Mouse (Mus musculus): Measurements from ENCODE around the gene 4930512M02Rik. TPM values are rescaled to one million over a fixed set of nuclear protein-coding genes. Genes with fewer than 3 reads are reported as not detected.
"Not testable (repeated sequence)": the region's sequence is repeated elsewhere in the genome, so short reads cannot be mapped to it uniquely, and the experiment has no call there.

4930512M02Rik gene
- not detected for polyA plus RNA-seq (2012; fragmentation: generic; extraction: Trizol)

DNA sequence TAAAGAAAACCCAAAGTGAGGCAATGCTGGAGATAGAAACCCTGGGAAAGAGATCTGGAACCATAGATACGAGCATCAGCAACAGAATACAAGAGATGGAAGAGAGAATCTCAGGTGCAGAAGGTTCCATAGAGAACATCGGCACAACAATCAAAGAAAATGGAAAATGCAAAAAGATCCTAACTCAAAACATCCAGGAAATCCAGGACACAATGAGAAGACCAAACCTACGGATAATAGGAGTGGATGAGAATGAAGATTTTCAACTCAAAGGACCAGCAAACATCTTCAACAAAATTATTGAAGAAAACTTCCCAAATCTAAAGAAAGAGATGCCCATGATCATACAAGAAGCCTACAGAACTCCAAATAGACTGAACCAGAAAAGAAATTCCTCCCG is at the start of gene 4930512M02Rik:
4930512M02Rik (minus strand) TSS at position 101 of the 400 bp plus-strand sequence.
- not testable (repeated sequence) for H3K4me3 ChIP-seq; H3K79me2 ChIP-seq (ENCODE audit: control insufficient read depth, insufficient read depth); H3K4me2 ChIP-seq (ENCODE audit: low read depth); H3K27me3 ChIP-seq (ENCODE audit: control insufficient read depth, insufficient read depth, insufficient read length); H3ac ChIP-seq (ENCODE audit: control insufficient read depth, insufficient read length); H3K36me3 ChIP-seq (ENCODE audit: control insufficient read depth, insufficient read depth)

DNA sequence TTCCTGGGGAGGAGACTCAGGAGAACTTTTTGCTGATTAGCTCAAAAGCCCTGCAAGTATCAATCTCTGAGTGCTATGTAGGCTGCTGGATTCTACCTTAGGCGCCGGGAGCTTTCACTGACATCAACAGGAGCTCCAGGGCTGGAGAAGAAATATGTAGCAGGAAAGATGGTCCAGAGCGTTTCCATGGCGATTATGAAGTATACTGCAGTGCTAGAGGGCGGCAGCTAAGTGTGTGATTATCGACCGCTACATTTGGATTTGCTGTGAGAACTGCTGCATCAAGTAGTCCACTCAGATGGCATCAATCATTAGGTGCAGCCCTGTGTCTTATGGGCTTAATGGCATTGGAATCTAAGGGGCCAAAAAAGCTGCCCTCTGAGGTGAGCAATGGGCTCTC is 49.5 kb upstream of the 4930512M02Rik start:
- Histone ChIP-seq H3K36me3 (ENCODE audit: control insufficient read depth, insufficient read depth) (no peaks in the 10 kb centered on the region), H3K4me2 (ENCODE audit: low read depth) (no peak overlapping the region), H3K4me3 (no peak overlapping the region), H3ac (ENCODE audit: control insufficient read depth, insufficient read length) (no peak overlapping the region), H3K27me3 (ENCODE audit: control insufficient read depth, insufficient read depth, insufficient read length) (no peaks in the 10 kb centered on the region), H3K79me2 (ENCODE audit: control insufficient read depth, insufficient read depth) (no peaks in the 10 kb centered on the region)
- TF ChIP-seq USF1 (IDR thresholded peaks at IDR 0.05; ENCODE audit: low read depth), result no peak
- TF ChIP-seq CEBPB (IDR thresholded peaks at IDR 0.05; ENCODE audit: insufficient read depth, poor library complexity, severe bottlenecking), result no peak
- TF ChIP-seq E2F4 (IDR thresholded peaks at IDR 0.05; ENCODE audit: insufficient read depth), result no peak
- TF ChIP-seq SRF (IDR thresholded peaks at IDR 0.05; ENCODE audit: control insufficient read depth, insufficient read length, low read depth), result no peak
- no peak for TF ChIP-seq MYOG (IDR thresholded peaks at IDR 0.05; ENCODE audit: control insufficient read depth in 1 of 3, insufficient read depth in 1 of 3, insufficient read length in 2 of 3, low read depth in 2 of 3)

DNA sequence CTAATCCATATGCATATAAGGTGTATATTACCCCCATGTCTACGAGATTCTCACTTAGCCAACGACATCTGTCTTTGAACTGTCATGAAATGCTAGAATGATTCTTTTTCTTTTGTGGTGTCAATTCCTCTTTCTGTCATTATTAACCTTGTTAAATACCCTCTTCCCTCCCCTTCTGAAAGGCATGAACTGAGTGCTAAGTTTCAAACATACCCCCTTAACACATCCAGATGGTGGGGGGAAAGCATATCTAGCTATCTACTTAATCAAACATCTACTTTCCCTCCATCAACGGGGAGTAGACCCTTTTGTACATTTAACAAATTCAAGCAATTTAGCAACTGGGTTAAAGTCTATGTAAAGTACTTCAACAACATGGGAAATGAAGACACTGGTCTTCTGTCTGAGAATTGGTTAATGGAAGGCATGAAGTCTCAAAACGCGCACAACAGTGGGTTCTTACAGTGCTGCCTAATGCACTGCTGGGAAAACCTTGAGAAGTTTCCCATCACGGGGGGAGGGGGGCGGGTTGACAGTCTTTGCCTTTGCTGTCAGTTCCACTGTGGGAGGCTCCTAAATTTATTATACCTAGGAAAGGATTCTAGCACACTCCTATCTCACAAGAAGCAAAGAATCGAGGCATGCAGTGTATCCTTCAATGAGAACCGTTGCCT is 48.6 kb upstream of the 4930512M02Rik start:
- H3K4me3 ChIP-seq, result no peak overlapping the region
- H3K4me2 ChIP-seq (ENCODE audit: low read depth), result no peak overlapping the region
- no peak for TF ChIP-seq TCF12 (IDR thresholded peaks at IDR 0.05; ENCODE audit: insufficient read depth, poor library complexity, severe bottlenecking)
- TF ChIP-seq POLR2A (IDR thresholded peaks at IDR 0.05; ENCODE audit: insufficient read length, low read depth), result no peak
- TF ChIP-seq TCF3 (IDR thresholded peaks at IDR 0.05; ENCODE audit: insufficient read length, low read depth), result no peak
- no peak for TF ChIP-seq MAX (IDR thresholded peaks at IDR 0.05; ENCODE audit: low read depth)
- no peak for TF ChIP-seq USF1 (IDR thresholded peaks at IDR 0.05; ENCODE audit: low read depth)
- no peak for TF ChIP-seq MYOG (IDR thresholded peaks at IDR 0.05; ENCODE audit: control insufficient read depth in 1 of 3, insufficient read depth in 1 of 3, insufficient read length in 2 of 3, low read depth in 2 of 3)
- no peak for TF ChIP-seq SRF (IDR thresholded peaks at IDR 0.05; ENCODE audit: control insufficient read depth, insufficient read length, low read depth)
- no peak for TF ChIP-seq E2F4 (IDR thresholded peaks at IDR 0.05; ENCODE audit: insufficient read depth)
- no peak for TF ChIP-seq POLR2AphosphoS2 (IDR thresholded peaks at IDR 0.05; ENCODE audit: insufficient read length, low read depth)
- no peak for TF ChIP-seq MYOD1 (IDR thresholded peaks at IDR 0.05; ENCODE audit: control insufficient read depth in 1 of 3, insufficient read length in 2 of 3, low read depth in 2 of 3)
- TF ChIP-seq REST (IDR thresholded peaks at IDR 0.05; ENCODE audit: insufficient read depth, insufficient read length), result no peak
- TF ChIP-seq CEBPB (IDR thresholded peaks at IDR 0.05; ENCODE audit: insufficient read depth, poor library complexity, severe bottlenecking), result no peak
- H3K36me3 ChIP-seq (ENCODE audit: control insufficient read depth, insufficient read depth), result no peaks in the 10 kb centered on the region
- no peaks in the 10 kb centered on the region for H3K79me2 ChIP-seq (ENCODE audit: control insufficient read depth, insufficient read depth)
- no peak overlapping the region for H3ac ChIP-seq (ENCODE audit: control insufficient read depth, insufficient read length)
- no peaks in the 10 kb centered on the region for H3K27me3 ChIP-seq (ENCODE audit: control insufficient read depth, insufficient read depth, insufficient read length)

DNA sequence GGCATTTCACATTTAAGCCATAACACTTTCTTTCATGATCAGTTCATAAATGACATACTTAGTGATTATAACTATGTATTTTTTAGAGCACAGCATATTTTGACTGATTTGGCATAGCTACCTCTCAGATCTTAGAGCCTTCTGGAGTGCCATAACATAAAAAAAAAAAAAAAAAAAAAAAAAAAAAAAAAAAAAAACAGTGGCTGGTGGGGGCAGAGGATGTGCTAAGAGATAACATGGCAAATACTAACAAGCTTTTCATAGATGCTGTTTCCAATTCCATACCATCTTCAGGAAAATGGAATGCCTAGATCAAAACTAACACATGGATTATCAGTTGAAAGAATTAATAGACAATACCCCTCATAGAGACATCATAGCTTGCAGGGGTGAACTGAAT is 47.4 kb upstream of the 4930512M02Rik start:
- Histone ChIP-seq H3K4me3 (no peak overlapping the region), H3ac (ENCODE audit: control insufficient read depth, insufficient read length) (no peak overlapping the region), H3K36me3 (ENCODE audit: control insufficient read depth, insufficient read depth) (no peaks in the 10 kb centered on the region), H3K27me3 (ENCODE audit: control insufficient read depth, insufficient read depth, insufficient read length) (no peaks in the 10 kb centered on the region), H3K4me2 (ENCODE audit: low read depth) (no peak overlapping the region), H3K79me2 (ENCODE audit: control insufficient read depth, insufficient read depth) (no peaks in the 10 kb centered on the region)
- TF ChIP-seq TCF3 (IDR thresholded peaks at IDR 0.05; ENCODE audit: insufficient read length, low read depth) (no peak), CEBPB (IDR thresholded peaks at IDR 0.05; ENCODE audit: insufficient read depth, poor library complexity, severe bottlenecking) (no peak), E2F4 (IDR thresholded peaks at IDR 0.05; ENCODE audit: insufficient read depth) (no peak), MYOG (IDR thresholded peaks at IDR 0.05; ENCODE audit: control insufficient read depth in 1 of 3, insufficient read depth in 1 of 3, insufficient read length in 2 of 3, low read depth in 2 of 3) (no peak), REST (IDR thresholded peaks at IDR 0.05; ENCODE audit: insufficient read depth, insufficient read length) (no peak), MAX (IDR thresholded peaks at IDR 0.05; ENCODE audit: low read depth) (no peak), USF1 (IDR thresholded peaks at IDR 0.05; ENCODE audit: low read depth) (no peak), SRF (IDR thresholded peaks at IDR 0.05; ENCODE audit: control insufficient read depth, insufficient read length, low read depth) (no peak), POLR2A (IDR thresholded peaks at IDR 0.05; ENCODE audit: insufficient read length, low read depth) (no peak), TCF12 (IDR thresholded peaks at IDR 0.05; ENCODE audit: insufficient read depth, poor library complexity, severe bottlenecking) (no peak)

DNA sequence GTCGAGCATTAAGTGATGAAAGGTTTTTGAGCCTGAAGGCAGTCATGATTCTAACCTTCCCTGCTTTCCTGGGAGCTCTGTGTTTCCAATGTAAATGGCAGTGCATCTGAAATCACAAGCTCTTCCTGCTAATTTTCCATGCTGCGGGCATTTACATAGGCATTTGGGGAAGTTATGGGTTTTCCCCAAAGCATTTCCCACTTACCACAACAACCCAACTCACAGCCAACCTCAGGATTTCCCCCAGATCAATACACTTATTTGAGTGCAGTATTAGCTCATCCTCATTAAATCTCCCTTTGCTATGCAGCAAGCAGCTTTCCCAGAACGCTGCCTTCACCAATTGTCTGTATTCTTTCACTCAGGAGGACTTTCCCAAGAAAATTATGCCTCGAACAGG is 45.3 kb upstream of the 4930512M02Rik start:
- Histone ChIP-seq H3K4me3 (no peak overlapping the region), H3ac (ENCODE audit: control insufficient read depth, insufficient read length) (no peak overlapping the region), H3K36me3 (ENCODE audit: control insufficient read depth, insufficient read depth) (no peaks in the 10 kb centered on the region), H3K79me2 (ENCODE audit: control insufficient read depth, insufficient read depth) (no peaks in the 10 kb centered on the region), H3K27me3 (ENCODE audit: control insufficient read depth, insufficient read depth, insufficient read length) (no peaks in the 10 kb centered on the region), H3K4me2 (ENCODE audit: low read depth) (no peak overlapping the region)
- TF ChIP-seq SRF (IDR thresholded peaks at IDR 0.05; ENCODE audit: control insufficient read depth, insufficient read length, low read depth) (no peak), CEBPB (IDR thresholded peaks at IDR 0.05; ENCODE audit: insufficient read depth, poor library complexity, severe bottlenecking) (no peak), POLR2A (IDR thresholded peaks at IDR 0.05; ENCODE audit: insufficient read length, low read depth) (no peak), E2F4 (IDR thresholded peaks at IDR 0.05; ENCODE audit: insufficient read depth) (no peak), POLR2AphosphoS2 (IDR thresholded peaks at IDR 0.05; ENCODE audit: insufficient read length, low read depth) (no peak), TCF12 (IDR thresholded peaks at IDR 0.05; ENCODE audit: insufficient read depth, poor library complexity, severe bottlenecking) (no peak), MAX (IDR thresholded peaks at IDR 0.05; ENCODE audit: low read depth) (no peak), TCF3 (IDR thresholded peaks at IDR 0.05; ENCODE audit: insufficient read length, low read depth) (no peak)
